Mouse (Mus musculus): ENCODE data around the gene Wipf2. TPM values are rescaled to one million over a fixed set of nuclear protein-coding genes. Genes with fewer than 3 reads are reported as not detected.

The Wipf2 gene
- polyA plus RNA-seq, 1 experiment: 36.5 TPM

- Histone ChIP-seq H3K9ac (ENCODE audit: low read depth, poor library complexity, severe bottlenecking) (no peak overlapping the region), H3K4me1 (ENCODE audit: control insufficient read depth, insufficient read depth, low read length) (no peaks in the 10 kb centered on the region), H3K4me3 (ENCODE audit: low read depth, low read length) (no peak overlapping the region), H3K9me3 (replicated peaks; ENCODE audit: control insufficient read depth, insufficient read depth, low read length, poor library complexity, severe bottlenecking) (no peaks in the 10 kb centered on the region), H3K27ac (ENCODE audit: insufficient read depth, low read length) (no peak overlapping the region), H3K36me3 (ENCODE audit: control insufficient read depth, insufficient read depth, low read length, poor library complexity, severe bottlenecking) (peaks cover 6% of the 10 kb centered on the region; the same call in 1 of the 2 replicates), H3K27me3 (ENCODE audit: control insufficient read depth, insufficient read depth, low read length, poor library complexity, severe bottlenecking) (no peaks in the 10 kb centered on the region)
- TF ChIP-seq EP300 (IDR thresholded peaks at IDR 0.05; ENCODE audit: insufficient read depth, low read depth, low read length): no peak
- TF ChIP-seq POLR2A (IDR thresholded peaks at IDR 0.05; ENCODE audit: insufficient read depth, low read length): no peak
- no peak for TF ChIP-seq CTCF (IDR thresholded peaks at IDR 0.05; ENCODE audit: low read depth, low read length)
Measured at GRCm38 (mm10) chr11:98873900-98874299, 10.5 kb downstream of the Wipf2 start.

GRCm38 (mm10) chr11:98877001-98877400 is 13.6 kb downstream of the Wipf2 start:
- no peaks in the 10 kb centered on the region for H3K9me3 ChIP-seq (replicated peaks; ENCODE audit: control insufficient read depth, insufficient read depth, low read length, poor library complexity, severe bottlenecking)
- H3K36me3 ChIP-seq (ENCODE audit: control insufficient read depth, insufficient read depth, low read length, poor library complexity, severe bottlenecking): no peaks in the 10 kb centered on the region
- H3K27me3 ChIP-seq (ENCODE audit: control insufficient read depth, insufficient read depth, low read length, poor library complexity, severe bottlenecking): no peaks in the 10 kb centered on the region
- no peak overlapping the region for H3K27ac ChIP-seq (ENCODE audit: insufficient read depth, low read length)
- TF ChIP-seq CTCF (IDR thresholded peaks at IDR 0.05; ENCODE audit: low read depth, low read length) (no peak), EP300 (IDR thresholded peaks at IDR 0.05; ENCODE audit: insufficient read depth, low read depth, low read length) (no peak), POLR2A (IDR thresholded peaks at IDR 0.05; ENCODE audit: insufficient read depth, low read length) (no peak)
- H3K9ac ChIP-seq (ENCODE audit: low read depth, poor library complexity, severe bottlenecking): no peak overlapping the region
- no peak overlapping the region for H3K4me3 ChIP-seq (ENCODE audit: low read depth, low read length)
- H3K4me1 ChIP-seq (ENCODE audit: control insufficient read depth, insufficient read depth, low read length): no peaks in the 10 kb centered on the region

- Histone ChIP-seq H3K9ac (ENCODE audit: low read depth, poor library complexity, severe bottlenecking) (no peak overlapping the region), H3K36me3 (ENCODE audit: control insufficient read depth, insufficient read depth, low read length, poor library complexity, severe bottlenecking) (peaks cover 24% of the 10 kb centered on the region), H3K27ac (ENCODE audit: insufficient read depth, low read length) (no peak overlapping the region), H3K9me3 (replicated peaks; ENCODE audit: control insufficient read depth, insufficient read depth, low read length, poor library complexity, severe bottlenecking) (no peaks in the 10 kb centered on the region), H3K27me3 (ENCODE audit: control insufficient read depth, insufficient read depth, low read length, poor library complexity, severe bottlenecking) (no peaks in the 10 kb centered on the region), H3K4me3 (ENCODE audit: low read depth, low read length) (no peak overlapping the region), H3K4me1 (ENCODE audit: control insufficient read depth, insufficient read depth, low read length) (no peaks in the 10 kb centered on the region)
- TF ChIP-seq POLR2A (IDR thresholded peaks at IDR 0.05; ENCODE audit: insufficient read depth, low read length) (no peak), CTCF (IDR thresholded peaks at IDR 0.05; ENCODE audit: low read depth, low read length) (no peak), EP300 (IDR thresholded peaks at IDR 0.05; ENCODE audit: insufficient read depth, low read depth, low read length) (no peak)
Measured at GRCm38 (mm10) chr11:98887703-98888102, 24.3 kb downstream of the Wipf2 start.

DNA sequence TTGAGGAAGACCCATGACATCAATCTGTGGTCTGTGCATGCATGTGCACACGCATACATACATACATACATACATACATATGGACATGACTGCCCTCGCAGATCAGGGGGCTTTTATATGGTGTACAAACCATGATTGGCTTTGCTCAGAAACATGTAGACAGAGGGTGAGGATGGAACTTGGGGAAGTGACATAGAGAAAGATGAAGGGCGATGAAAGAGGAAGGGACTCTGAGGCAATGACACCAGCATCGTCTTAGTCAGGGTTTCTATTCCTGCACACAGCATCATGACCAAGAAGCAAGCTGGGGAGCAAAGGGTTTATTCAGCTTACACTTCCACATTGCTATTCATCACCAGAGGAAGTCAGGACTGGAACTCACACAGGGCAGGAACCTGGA is 25.6 kb downstream of the Wipf2 start:
- H3K9ac ChIP-seq (ENCODE audit: low read depth, poor library complexity, severe bottlenecking): no peak overlapping the region
- H3K4me1 ChIP-seq (ENCODE audit: control insufficient read depth, insufficient read depth, low read length): no peaks in the 10 kb centered on the region
- H3K27me3 ChIP-seq (ENCODE audit: control insufficient read depth, insufficient read depth, low read length, poor library complexity, severe bottlenecking): no peaks in the 10 kb centered on the region
- no peaks in the 10 kb centered on the region for H3K9me3 ChIP-seq (replicated peaks; ENCODE audit: control insufficient read depth, insufficient read depth, low read length, poor library complexity, severe bottlenecking)
- no peak overlapping the region for H3K27ac ChIP-seq (ENCODE audit: insufficient read depth, low read length)
- TF ChIP-seq POLR2A (IDR thresholded peaks at IDR 0.05; ENCODE audit: insufficient read depth, low read length): no peak
- no peak for TF ChIP-seq EP300 (IDR thresholded peaks at IDR 0.05; ENCODE audit: insufficient read depth, low read depth, low read length)
- TF ChIP-seq CTCF (IDR thresholded peaks at IDR 0.05; ENCODE audit: low read depth, low read length): no peak
- H3K36me3 ChIP-seq (ENCODE audit: control insufficient read depth, insufficient read depth, low read length, poor library complexity, severe bottlenecking): peaks cover 30% of the 10 kb centered on the region
- H3K4me3 ChIP-seq (ENCODE audit: low read depth, low read length): no peak overlapping the region

DNA sequence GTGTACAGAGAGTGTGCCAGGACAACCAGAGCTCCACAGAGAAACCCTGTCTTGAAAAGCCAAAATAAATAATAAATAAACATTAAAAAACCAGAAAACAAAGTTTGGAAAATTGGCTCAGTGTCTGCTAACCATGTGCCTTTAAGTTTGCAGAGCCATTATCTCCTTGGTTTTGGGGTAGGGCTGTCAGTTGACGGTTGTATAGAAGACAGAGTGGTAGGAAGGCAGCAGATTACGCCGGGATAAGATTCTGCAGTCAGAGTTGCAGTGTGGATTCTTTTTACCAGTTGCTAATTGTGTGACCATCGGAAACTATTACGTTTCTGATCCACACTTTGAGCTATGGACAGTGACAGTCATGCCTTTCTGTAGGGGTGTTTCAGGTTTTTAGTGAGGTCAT is 26.5 kb downstream of the Wipf2 start:
- no peaks in the 10 kb centered on the region for H3K27me3 ChIP-seq (ENCODE audit: control insufficient read depth, insufficient read depth, low read length, poor library complexity, severe bottlenecking)
- no peaks in the 10 kb centered on the region for H3K9me3 ChIP-seq (replicated peaks; ENCODE audit: control insufficient read depth, insufficient read depth, low read length, poor library complexity, severe bottlenecking)
- no peak for TF ChIP-seq POLR2A (IDR thresholded peaks at IDR 0.05; ENCODE audit: insufficient read depth, low read length)
- no peak for TF ChIP-seq EP300 (IDR thresholded peaks at IDR 0.05; ENCODE audit: insufficient read depth, low read depth, low read length)
- H3K4me1 ChIP-seq (ENCODE audit: control insufficient read depth, insufficient read depth, low read length): no peaks in the 10 kb centered on the region
- H3K36me3 ChIP-seq (ENCODE audit: control insufficient read depth, insufficient read depth, low read length, poor library complexity, severe bottlenecking): peaks cover 27% of the 10 kb centered on the region
- no peak overlapping the region for H3K9ac ChIP-seq (ENCODE audit: low read depth, poor library complexity, severe bottlenecking)
- H3K4me3 ChIP-seq (ENCODE audit: low read depth, low read length): no peak overlapping the region
- H3K27ac ChIP-seq (ENCODE audit: insufficient read depth, low read length): no peak overlapping the region

- TF ChIP-seq POLR2A (IDR thresholded peaks at IDR 0.05; ENCODE audit: insufficient read depth, low read length) (no peak), CTCF (IDR thresholded peaks at IDR 0.05; ENCODE audit: low read depth, low read length) (no peak), EP300 (IDR thresholded peaks at IDR 0.05; ENCODE audit: insufficient read depth, low read depth, low read length) (no peak)
- Histone ChIP-seq H3K9me3 (replicated peaks; ENCODE audit: control insufficient read depth, insufficient read depth, low read length, poor library complexity, severe bottlenecking) (no peaks in the 10 kb centered on the region), H3K9ac (ENCODE audit: low read depth, poor library complexity, severe bottlenecking) (no peak overlapping the region), H3K27ac (ENCODE audit: insufficient read depth, low read length) (no peak overlapping the region), H3K36me3 (ENCODE audit: control insufficient read depth, insufficient read depth, low read length, poor library complexity, severe bottlenecking) (peaks cover 34% of the 10 kb centered on the region), H3K27me3 (ENCODE audit: control insufficient read depth, insufficient read depth, low read length, poor library complexity, severe bottlenecking) (no peaks in the 10 kb centered on the region), H3K4me3 (ENCODE audit: low read depth, low read length) (no peak overlapping the region), H3K4me1 (ENCODE audit: control insufficient read depth, insufficient read depth, low read length) (no peaks in the 10 kb centered on the region)
Measured at GRCm38 (mm10) chr11:98892426-98892825, 29.0 kb downstream of the Wipf2 start.
